Mouse (Mus musculus): ENCODE data around the gene Msh6.
"Not testable (repeated sequence)": the region's sequence is repeated elsewhere in the genome, so short reads cannot be mapped to it uniquely, and the experiment has no call there.

The Msh6 gene

GRCm38 (mm10) chr17:87974629-87975228 is at the start of gene Msh6:
Gene Msh6 (plus strand): TSS chr17:87975062.
- DNase-seq (ENCODE audit: extremely low spot score, low read depth, low spot score), result peak; percentile 64

- DNase-seq (ENCODE audit: extremely low spot score, low read depth, low spot score), result no peak
These were observed 40.5 kb upstream of the Msh6 start for GRCm38 (mm10) chr17:87934326-87934725.

- DNase-seq (ENCODE audit: extremely low spot score, low read depth, low spot score), result no peak
These were observed 40.1 kb upstream of the Msh6 start for GRCm38 (mm10) chr17:87934736-87935135.

GRCm38 (mm10) chr17:87936156-87936555 is 38.7 kb upstream of the Msh6 start:
- DNase-seq (ENCODE audit: extremely low spot score, low read depth, low spot score), result no peak

GRCm38 (mm10) chr17:87948965-87949584 is 25.8 kb upstream of the Msh6 start:
- peak; percentile 30 for DNase-seq (ENCODE audit: extremely low spot score, low read depth, low spot score)

- not testable (repeated sequence) for DNase-seq (ENCODE audit: extremely low spot score, low read depth, low spot score)
These were observed 20.2 kb upstream of the Msh6 start for GRCm38 (mm10) chr17:87954618-87955124.

GRCm38 (mm10) chr17:87957096-87957840 is 17.6 kb upstream of the Msh6 start:
- no peak for DNase-seq (ENCODE audit: extremely low spot score, low read depth, low spot score)

GRCm38 (mm10) chr17:87958283-87958682 is 16.6 kb upstream of the Msh6 start:
- no peak for DNase-seq (ENCODE audit: extremely low spot score, low read depth, low spot score)

- not testable (repeated sequence) for DNase-seq (ENCODE audit: extremely low spot score, low read depth, low spot score)
These were observed 15.5 kb upstream of the Msh6 start for GRCm38 (mm10) chr17:87959406-87959805.

- not testable (repeated sequence) for DNase-seq (ENCODE audit: extremely low spot score, low read depth, low spot score)
These were observed 14.9 kb upstream of the Msh6 start for GRCm38 (mm10) chr17:87959931-87960330.

GRCm38 (mm10) chr17:87963081-87964075 is 11.5 kb upstream of the Msh6 start:
- DNase-seq (ENCODE audit: extremely low spot score, low read depth, low spot score), result no peak

GRCm38 (mm10) chr17:87968483-87968926 is 6.4 kb upstream of the Msh6 start:
- DNase-seq (ENCODE audit: extremely low spot score, low read depth, low spot score), result not testable (repeated sequence)

GRCm38 (mm10) chr17:87971696-87972591 is 2.9 kb upstream of the Msh6 start:
- DNase-seq (ENCODE audit: extremely low spot score, low read depth, low spot score), result not testable (repeated sequence)

- DNase-seq (ENCODE audit: extremely low spot score, low read depth, low spot score), result no peak
These were observed 2.0 kb upstream of the Msh6 start for GRCm38 (mm10) chr17:87972856-87973255.

- no peak for DNase-seq (ENCODE audit: extremely low spot score, low read depth, low spot score)
These were observed 1.3 kb upstream of the Msh6 start for GRCm38 (mm10) chr17:87973261-87974167.

- DNase-seq (ENCODE audit: extremely low spot score, low read depth, low spot score), result no peak
These were observed 479 bp downstream of the Msh6 start for GRCm38 (mm10) chr17:87975229-87975853.

- DNase-seq (ENCODE audit: extremely low spot score, low read depth, low spot score), result no peak
These were observed 1.4 kb downstream of the Msh6 start for GRCm38 (mm10) chr17:87976154-87976806.

Data from hindlimb bud, embryonic 11.5 days (tissue).